Mouse (Mus musculus) heart, postnatal 14 days (tissue): ENCODE measurements around the gene Scgb1b30. TPM values are rescaled to one million over a fixed set of nuclear protein-coding genes. Genes with fewer than 3 reads are reported as not detected.
"Not testable (repeated sequence)": the region's sequence is repeated elsewhere in the genome, so short reads cannot be mapped to it uniquely, and the experiment has no call there.

ENCODE experiments used
- DNase-seq, 2 experiments: peaks; one replicate each; pipeline ENCODE4 v3.0.0; 2021 to 2022
- intact Hi-C: fragments of 180-260 bp; cut with DNase I; formaldehyde crosslinking; loops from one replicate; pipeline ENCODE4 v1.15.1; 2025
- long read RNA-seq, 2 experiments: library from polyadenylated mRNA; stranded (forward); transcript quantifications; one replicate each; pipeline ENCODE4 v2.0.0; 2021
- total RNA-seq, 2 experiments: library from RNA; stranded (reverse); gene quantifications; 2 replicates each; pipeline ENCODE4 v1.2.3; 2021

Gene Scgb1b30
- not detected for total RNA-seq
- long read RNA-seq, experiment 1 = 0 reads
- long read RNA-seq, experiment 2 = 0 reads

- DNase-seq = no peak
Measured at GRCm38 (mm10) chr7:34094911-34095481, at the start of gene Scgb1b30. Scgb1b30 (plus strand) TSS chr7:34095431.

DNA sequence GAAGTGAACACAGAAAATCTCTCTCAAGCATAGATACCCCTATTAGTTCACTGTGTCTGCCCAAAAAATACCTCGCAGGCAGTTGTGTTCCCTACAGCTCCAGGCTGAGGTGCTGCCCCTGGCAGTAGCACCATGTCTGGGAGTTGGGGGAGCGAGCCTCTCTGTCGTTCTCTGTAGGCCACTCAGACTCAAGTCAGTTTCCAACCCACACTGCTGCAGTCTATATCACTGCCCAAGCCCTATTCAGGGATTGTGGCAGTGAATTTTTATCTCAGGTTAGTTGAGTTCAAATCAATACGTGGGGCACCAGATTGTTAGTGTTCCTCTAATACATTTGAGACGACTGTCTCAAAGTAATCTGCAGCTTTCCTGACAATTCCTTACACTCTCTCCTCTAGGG is 27.1 kb upstream of the Scgb1b30 start:
- intact Hi-C loops = not testable (repeated sequence)

More at GRCm38 (mm10) chr7:34094911-34095481, at the start of gene Scgb1b30:
- intact Hi-C loops = no loop called here

GRCm38 (mm10) chr7:34100002-34100401 is 4.8 kb downstream of the Scgb1b30 start:
- intact Hi-C loops = no loop called here

More for the DNA sequence above, 27.1 kb upstream of the Scgb1b30 start:
- DNase-seq = not testable (repeated sequence)

DNA sequence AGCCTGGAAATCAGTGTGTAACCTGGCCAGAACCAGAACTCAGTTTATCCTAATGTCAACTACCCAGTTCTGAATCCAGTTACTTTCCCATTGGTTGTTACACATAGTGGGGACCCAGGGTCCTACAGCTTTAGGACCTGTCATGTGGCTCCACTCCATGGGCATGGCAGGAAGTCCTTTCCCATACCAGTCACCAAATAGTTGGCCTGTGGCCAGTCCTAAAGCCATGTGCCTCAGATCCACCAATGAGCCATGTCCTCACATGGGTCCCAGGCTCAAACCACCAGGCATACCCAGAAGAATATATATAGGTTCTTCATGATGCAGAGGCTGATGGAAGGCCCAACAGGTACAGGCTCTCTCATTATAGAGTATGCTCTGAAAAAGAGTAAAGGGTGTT is 6.0 kb downstream of the Scgb1b30 start:
- DNase-seq = no peak
- intact Hi-C loops = no loop called here

More at GRCm38 (mm10) chr7:34100002-34100401, 4.8 kb downstream of the Scgb1b30 start:
- no peak for DNase-seq

GRCm38 (mm10) chr7:34109190-34109589 is 14.0 kb downstream of the Scgb1b30 start:
- intact Hi-C loops = no loop called here
- DNase-seq = no peak

- DNase-seq = no peak
- intact Hi-C loops = no loop called here
Measured at GRCm38 (mm10) chr7:34116601-34117000, 21.4 kb downstream of the Scgb1b30 start.

DNA sequence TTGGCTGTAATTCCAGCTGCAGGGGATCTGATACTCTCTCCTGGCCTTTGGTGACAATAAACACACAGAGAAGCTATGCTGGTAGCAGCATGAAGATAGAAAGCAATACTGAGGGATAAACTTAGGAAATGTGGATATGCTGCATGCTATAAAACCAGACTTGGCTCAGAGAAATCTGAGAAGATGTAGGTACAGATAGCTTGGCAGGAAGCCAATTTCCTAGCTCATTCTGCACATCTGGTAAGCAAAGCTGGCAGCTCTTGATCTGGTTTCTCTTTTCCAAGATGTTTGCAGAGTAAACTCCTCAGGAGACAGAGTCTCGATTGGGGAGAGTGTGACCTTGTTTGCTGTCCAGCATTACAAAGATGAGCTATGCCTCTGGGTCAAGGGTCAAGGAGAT is 25.4 kb downstream of the Scgb1b30 start:
- intact Hi-C loops = not testable (repeated sequence)

DNA sequence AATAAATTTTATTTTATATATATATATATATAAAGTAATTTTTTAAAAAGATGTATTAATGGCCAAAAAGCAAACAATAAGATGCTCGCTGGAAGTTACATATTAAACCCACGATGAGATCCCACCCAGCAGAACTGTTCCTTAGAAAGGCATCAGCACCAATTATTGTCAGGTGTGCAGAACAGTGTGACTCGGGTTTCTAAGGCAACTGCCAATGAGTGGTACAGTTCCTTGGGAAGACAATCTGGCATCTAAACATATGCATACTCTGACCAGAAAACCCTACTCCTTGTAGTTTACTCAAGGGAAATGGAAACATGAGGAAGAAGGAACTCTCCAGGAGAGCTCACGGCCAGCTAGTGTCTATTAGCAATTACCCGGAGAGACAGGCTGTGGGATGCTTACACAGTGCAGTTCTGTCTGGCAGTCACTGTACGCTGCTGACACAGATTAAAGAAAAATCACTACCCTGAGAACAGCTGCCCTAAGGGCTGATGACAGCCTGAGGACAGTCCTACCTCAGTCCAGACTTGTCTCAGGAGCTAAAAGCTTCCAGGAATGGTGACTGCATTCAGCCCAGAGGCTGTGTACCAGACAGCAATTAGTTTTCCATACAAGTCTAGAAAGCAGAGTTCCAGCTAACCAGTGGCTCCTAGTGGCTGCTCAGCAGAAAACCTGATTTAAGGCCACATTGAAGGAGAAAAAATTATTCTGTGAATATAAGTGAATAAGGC is 27.9 kb downstream of the Scgb1b30 start:
- DNase-seq = no peak

More for the DNA sequence above, 25.4 kb downstream of the Scgb1b30 start:
- DNase-seq = not testable (repeated sequence)

DNA sequence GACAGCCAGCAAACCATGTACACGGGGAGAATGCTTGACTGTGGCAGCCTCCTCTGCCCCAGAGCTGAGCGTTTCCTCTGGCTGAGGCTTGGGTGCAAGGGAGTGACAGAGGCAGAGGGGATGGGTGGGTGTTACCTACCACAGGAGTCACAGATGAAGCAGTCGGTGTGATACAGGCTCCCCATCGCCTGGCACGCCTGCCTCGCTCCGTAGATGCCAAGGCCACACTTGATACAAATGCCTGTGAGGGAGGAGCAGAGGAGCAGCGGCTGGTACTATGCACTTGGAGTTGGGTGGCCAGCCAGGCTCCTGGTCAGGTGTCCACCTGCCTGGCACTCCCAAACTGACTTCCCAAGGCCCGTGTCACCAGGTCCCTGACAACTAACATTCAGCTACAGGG is 30.1 kb downstream of the Scgb1b30 start:
- intact Hi-C loops = no loop called here
- DNase-seq = no peak

More for the DNA sequence above, 27.9 kb downstream of the Scgb1b30 start:
- intact Hi-C loops = no loop called here

DNA sequence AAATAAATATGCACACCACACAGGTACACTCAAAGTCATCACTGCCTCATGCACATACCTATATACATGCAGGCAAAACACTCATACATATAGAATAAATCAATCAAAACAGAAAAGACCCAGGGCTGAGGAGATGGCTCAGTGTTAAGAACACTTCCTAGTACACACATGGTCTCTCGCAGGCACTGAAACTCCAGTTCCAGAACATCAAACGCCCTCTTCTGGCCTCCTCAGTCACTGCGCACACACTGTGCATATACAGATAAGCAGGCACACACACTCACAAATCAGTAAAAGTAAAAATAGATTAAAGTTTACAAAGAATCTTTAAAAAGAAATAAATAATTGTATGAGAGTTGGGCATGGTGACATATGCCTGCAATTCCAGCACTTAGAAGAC is 31.1 kb downstream of the Scgb1b30 start:
- intact Hi-C loops = no loop called here
- DNase-seq = no peak

GRCm38 (mm10) chr7:34131118-34131517 is 35.9 kb downstream of the Scgb1b30 start:
- intact Hi-C loops = no loop called here
- DNase-seq = no peak

DNA sequence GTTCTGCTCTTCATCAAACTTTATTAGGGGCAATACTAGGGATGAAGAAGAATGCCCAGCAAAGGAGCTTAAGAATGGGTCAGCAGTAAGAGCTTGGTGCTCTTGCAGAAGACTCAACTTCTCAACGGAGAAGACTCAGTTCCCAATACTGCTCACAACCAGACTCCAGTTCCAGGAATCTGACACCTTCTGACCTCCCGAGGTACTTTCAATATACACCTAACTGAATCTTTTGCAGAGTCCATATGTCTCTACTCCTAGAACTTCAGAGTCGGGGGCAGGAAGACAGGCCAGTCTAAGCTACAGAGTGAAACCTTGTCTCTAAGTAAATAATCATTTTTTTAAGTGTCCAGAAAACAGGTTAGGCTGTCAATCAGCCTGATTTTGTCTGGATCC is 36.7 kb downstream of the Scgb1b30 start:
- DNase-seq = no peak
- intact Hi-C loops = no loop called here

DNA sequence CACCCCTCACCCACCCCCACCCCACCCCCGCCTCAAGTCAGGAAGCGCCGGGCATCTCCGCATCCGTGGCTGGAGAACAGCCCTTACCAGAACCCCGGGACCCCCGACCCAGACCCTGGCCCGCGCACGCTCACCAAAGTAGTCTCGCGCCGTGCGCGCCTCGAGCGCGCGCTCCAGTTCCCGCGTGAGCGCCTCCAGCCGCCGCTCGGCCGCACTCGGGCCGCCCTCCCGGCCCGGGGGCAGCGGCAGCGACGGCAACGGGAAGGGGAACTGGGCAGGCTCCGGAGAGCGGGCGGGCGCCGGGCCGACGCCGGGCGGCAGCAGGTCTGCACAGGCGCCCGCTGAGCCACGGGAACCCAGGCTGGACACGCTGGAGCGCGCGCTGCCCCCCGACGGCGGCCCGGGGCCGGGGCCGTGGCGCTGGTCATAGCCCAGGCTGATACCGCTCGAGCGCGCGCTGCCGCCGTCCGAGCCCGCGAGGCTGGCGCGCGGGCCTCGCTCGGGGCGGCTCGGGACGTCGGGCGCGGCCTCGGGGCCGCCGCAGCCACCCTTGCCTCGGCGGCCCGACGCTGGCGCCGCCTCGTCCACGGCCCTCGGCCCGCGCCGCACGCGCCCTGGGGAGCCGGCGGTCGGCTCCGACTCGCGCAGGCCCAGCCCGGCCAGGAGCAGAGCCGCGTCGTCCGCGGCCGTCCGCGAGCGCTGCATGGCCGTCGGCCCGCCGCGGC is 37.3 kb downstream of the Scgb1b30 start:
- intact Hi-C loops = no loop called here
- peak; percentile 40 to 53 for DNase-seq

DNA sequence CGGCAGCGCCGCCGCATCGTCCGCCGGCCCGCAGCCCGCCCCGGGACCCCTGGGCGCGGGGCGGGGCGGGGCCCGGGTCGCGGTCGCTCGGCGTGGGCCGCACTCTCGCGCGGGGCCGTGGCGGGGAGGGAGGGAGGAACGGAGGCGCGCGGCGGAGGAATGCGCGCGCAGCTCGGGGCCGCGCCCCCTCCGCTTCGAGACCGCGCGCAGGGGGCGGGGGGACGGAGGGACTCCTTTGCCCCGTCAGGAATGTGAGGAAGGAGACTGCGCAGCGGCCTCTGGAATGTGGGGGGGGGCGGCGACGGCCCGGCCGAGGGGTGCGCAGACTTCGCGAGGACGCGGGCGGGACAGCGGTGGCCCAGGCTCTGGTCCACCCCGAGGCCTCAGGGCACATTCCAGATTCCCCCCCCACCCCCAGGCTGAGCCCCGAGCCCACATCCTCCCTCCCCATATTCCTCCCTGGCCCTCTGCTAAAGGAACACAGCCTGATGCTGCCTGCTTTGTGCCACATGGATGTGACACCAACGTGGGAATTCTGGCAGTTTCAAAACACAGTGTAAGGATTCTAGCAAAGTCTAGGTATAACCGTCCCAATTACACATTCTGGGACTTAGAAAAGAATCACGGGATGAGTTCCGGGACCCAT is 38.0 kb downstream of the Scgb1b30 start, which contains the start of gene Wtip:
Gene Wtip, minus strand, starts transcription at position 152 of the 646 bp plus-strand sequence.
- intact Hi-C loops = no loop called here
- peak; percentile 87 to 88 for DNase-seq

- DNase-seq = no peak
- intact Hi-C loops = no loop called here
Measured at GRCm38 (mm10) chr7:34134336-34134735, 39.1 kb downstream of the Scgb1b30 start.

DNA sequence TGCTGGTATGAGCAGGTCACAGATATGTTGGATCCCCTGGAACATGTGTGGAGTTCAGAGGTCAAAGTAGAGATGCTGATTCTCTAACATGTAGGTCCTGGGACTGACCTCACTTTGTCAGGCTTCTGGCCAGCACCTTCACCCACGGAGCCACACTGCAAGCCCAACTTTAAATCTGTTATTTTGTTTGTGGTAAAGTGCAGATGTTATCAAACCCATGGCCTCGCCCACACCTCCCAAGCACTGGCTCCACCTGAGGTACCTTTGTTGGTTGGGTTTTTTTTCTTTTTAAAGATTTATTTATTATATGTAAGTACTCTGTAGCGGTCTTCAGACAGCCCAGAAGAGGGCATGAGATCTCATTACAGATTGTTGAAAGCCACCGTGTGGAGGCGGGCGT is 44.3 kb downstream of the Scgb1b30 start:
- no peak for DNase-seq
- intact Hi-C loops = no loop called here

DNA sequence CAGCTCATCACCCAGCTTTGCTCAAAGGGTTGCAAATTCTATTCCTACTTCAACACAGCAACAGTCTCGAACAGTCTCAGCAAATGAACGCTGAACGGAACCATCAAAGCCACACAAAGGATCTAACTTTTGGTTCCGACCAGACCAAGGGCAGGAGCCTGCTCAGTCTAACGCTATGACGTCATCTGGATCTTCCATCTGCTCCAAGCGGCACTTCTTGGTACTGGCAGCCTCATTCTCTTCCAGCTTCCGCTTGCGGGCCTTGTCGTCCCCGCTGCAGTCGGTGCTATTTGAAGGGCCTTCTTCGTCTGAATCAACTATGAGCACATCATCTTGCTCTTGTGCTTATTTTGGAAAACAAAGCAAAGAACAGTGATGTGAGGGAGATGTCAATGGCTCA is 45.9 kb downstream of the Scgb1b30 start:
- no peak for DNase-seq
- intact Hi-C loops = no loop called here

GRCm38 (mm10) chr7:34147193-34147592 is 52.0 kb downstream of the Scgb1b30 start:
- intact Hi-C loops = no loop called here
- no peak for DNase-seq
